Mouse (Mus musculus) midbrain, embryonic 15.5 days (tissue): ENCODE measurements around the gene Slc27a2. TPM values are rescaled to one million over a fixed set of nuclear protein-coding genes. Genes with fewer than 3 reads are reported as not detected.

ENCODE experiments used
- ATAC-seq: fragments of 200-750 bp; cut with Nextera tagmentation; replicated peaks from 2 replicates; pipeline ENCODE4 v1.8.0; 2017; ENCODE audit warnings: moderate TSS enrichment
- H3K27ac ChIP-seq: fragments of 300-500 bp; sonication (generic); 2 replicates; pipeline ENCODE4 v1.5.1; 2015; ENCODE audit warnings: mild to moderate bottlenecking, inconsistent platforms
- H3K27me3 ChIP-seq: fragments of 300-500 bp; sonication (generic); replicated peaks from 2 replicates; pipeline ENCODE4 v1.6.1; 2015; ENCODE audit warnings: inconsistent platforms
- H3K36me3 ChIP-seq: fragments of 300-500 bp; sonication (generic); replicated peaks from 2 replicates; pipeline ENCODE4 v1.6.1; 2015; ENCODE audit warnings: inconsistent platforms
- H3K4me1 ChIP-seq: fragments of 300-500 bp; sonication (generic); 2 replicates; pipeline ENCODE4 v1.6.1; 2015; ENCODE audit warnings: inconsistent platforms
- H3K4me2 ChIP-seq: fragments of 300-500 bp; sonication (generic); 2 replicates; pipeline ENCODE4 v1.6.1; 2015; ENCODE audit warnings: inconsistent platforms, mild to moderate bottlenecking, moderate library complexity
- H3K4me3 ChIP-seq: fragments of 300-500 bp; sonication (generic); 2 replicates; pipeline ENCODE4 v1.5.1; 2015; ENCODE audit warnings: mild to moderate bottlenecking, inconsistent platforms
- H3K9ac ChIP-seq: fragments of 300-500 bp; sonication (generic); 2 replicates; pipeline ENCODE4 v1.6.1; 2015; ENCODE audit warnings: mild to moderate bottlenecking, inconsistent platforms
- H3K9me3 ChIP-seq: fragments of 300-500 bp; sonication (generic); 2 replicates; pipeline ENCODE4 v1.6.1; 2016; ENCODE audit warnings: inconsistent platforms
- whole genome bisulfite sequencing: fragments of 180-500 bp; shearing (Covaris S2); methylation state at CpG from one replicate; pipeline ENCODE4 v1.1.7; 2015; ENCODE audit warnings: mixed read lengths; 5-methylcytosine and 5-hydroxymethylcytosine counted together
- polyA plus RNA-seq: library from polyadenylated mRNA; unstranded; fragments of >200 nt; fragmentation: Nextera tagmentation; extraction: Ambion mirVana; gene quantifications from 2 replicates; pipeline ENCODE4 v1.2.1, GENCODE M21; 2015

Slc27a2 gene
- polyA plus RNA-seq, 1 experiment from 2014 or later: 13.0 TPM

DNA sequence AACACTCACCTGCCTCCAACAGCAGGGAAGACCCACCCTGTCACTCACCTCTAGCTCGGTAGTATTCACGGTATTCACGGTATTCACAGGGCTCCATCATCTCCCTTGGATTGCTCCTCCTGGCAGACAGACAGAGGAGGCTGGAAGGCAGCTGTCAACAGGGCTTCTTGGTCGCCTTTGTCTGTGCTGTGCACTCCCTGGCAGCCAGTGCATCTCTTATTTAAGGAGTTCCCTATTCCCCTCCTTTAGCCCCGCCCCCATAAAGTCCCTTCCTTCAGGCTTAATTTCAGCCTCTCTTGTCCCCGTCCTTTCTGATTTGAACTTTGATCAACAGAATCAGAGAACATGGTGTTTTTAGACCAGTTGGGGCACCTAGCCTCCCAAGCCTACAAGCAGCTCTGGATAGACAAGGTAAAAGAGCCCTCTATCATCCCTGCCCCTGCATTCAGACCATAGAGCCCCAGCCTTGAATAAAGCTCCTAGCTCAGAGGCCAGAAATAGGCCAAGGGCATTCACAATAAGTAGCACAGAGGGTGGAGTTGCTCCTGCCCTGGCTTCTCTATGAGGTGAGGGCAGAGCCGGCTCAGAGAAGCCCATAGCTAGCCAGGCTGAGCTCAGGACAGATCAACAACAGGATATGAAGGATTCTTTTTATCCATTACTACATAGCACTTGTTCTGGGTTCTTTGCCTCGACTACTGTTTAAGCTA is 66.4 kb downstream of the Slc27a2 start:
- Histone ChIP-seq H3K4me1 (no peaks in the 10 kb centered on the region), H3K4me3 (no peak overlapping the region), H3K27me3 (no peaks in the 10 kb centered on the region), H3K36me3 (no peaks in the 10 kb centered on the region), H3K9ac (no peak overlapping the region), H3K4me2 (no peak overlapping the region), H3K27ac (no peak overlapping the region), H3K9me3 (no peaks in the 10 kb centered on the region)
- ATAC-seq: no peak
- 22% methylated on average over 8 of the region's 8 CpGs for WGBS

DNA sequence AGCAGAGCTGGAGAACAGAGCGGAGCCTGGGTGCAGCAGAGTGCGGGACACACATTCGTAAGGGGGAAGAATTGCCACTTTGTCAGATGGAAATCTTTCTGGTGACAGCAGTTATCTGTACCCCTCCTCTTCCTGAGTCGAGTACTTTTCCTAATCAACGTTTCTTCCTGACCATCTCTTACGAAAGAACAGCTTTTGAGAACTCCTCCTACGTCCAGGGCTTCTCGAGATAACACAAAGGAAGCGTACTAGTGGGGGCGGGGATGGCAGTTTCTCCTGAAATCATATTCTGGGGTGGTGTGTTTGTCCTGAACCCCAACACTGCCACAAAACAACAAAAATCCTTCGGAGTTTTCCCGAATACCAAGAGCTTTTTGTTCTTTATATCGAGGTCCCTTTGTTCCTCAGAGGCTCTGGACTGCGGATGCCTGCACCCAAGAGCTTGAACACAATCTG is 67.1 kb downstream of the Slc27a2 start, which contains the start of gene Hdc:
Gene Hdc (minus strand): TSS at position 51 of the 456 bp plus-strand sequence.
- H3K4me1 ChIP-seq: no peaks in the 10 kb centered on the region
- H3K27ac ChIP-seq: no peak within 1 kb of the TSS
- no peaks in the 10 kb centered on the region for H3K27me3 ChIP-seq
- no peak within 1 kb of the TSS for H3K4me3 ChIP-seq
- 77% methylated on average over 14 of the region's 14 CpGs for WGBS
- no peak within 1 kb of the TSS for H3K4me2 ChIP-seq
- ATAC-seq: no peak
- H3K9ac ChIP-seq: no peak within 1 kb of the TSS
- no peaks in the 10 kb centered on the region for H3K9me3 ChIP-seq
- no peaks in the 10 kb centered on the region for H3K36me3 ChIP-seq

DNA sequence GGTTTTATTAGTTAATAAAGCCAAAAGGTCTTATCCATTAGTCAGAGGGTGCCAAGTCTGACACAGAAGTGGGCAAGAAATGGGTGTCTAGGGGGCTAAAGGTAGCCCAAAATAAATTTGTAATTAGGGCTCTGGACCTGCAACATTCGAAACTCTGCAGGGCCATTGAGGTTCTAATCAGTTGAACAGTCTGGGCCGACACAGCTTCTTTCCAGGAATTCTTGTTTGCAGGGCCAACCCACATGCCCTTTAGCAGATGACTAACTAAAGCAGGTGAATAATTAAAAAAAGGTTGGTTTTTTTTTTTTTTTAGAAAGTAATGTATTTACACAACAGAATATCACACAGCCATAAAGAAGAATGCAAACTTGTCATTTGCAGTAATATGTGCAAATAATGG is 70.2 kb downstream of the Slc27a2 start:
- Histone ChIP-seq H3K4me1 (no peaks in the 10 kb centered on the region), H3K27me3 (no peaks in the 10 kb centered on the region), H3K27ac (no peak overlapping the region), H3K9ac (no peak overlapping the region), H3K36me3 (no peaks in the 10 kb centered on the region), H3K4me3 (no peak overlapping the region), H3K4me2 (no peak overlapping the region), H3K9me3 (no peaks in the 10 kb centered on the region)
- no peak for ATAC-seq
- WGBS: 84% methylated on average over 2 of the region's 2 CpGs

DNA sequence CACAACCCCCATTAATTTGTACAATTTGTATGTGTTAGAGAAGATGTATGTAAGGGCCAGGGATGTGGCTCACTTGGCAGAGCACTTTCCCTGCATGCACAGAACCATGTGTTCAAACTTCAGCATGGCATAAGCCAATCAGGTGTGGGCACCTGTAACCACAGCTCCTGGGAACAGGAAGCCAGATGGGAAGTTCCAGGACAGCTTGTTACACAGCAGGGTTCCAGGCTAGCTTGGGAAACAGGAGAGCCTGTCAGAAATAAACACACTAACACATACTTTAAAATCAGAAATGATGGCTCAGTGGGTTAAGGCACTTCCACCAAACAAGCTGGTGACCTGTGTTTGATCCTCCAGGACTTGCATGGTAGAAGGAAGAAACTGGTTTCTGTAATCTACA is 70.9 kb downstream of the Slc27a2 start:
- ATAC-seq: no peak
- Histone ChIP-seq H3K9me3 (no peaks in the 10 kb centered on the region), H3K27ac (no peak overlapping the region), H3K4me2 (no peak overlapping the region), H3K4me3 (no peak overlapping the region), H3K27me3 (no peaks in the 10 kb centered on the region), H3K9ac (no peak overlapping the region), H3K36me3 (no peaks in the 10 kb centered on the region), H3K4me1 (no peaks in the 10 kb centered on the region)

DNA sequence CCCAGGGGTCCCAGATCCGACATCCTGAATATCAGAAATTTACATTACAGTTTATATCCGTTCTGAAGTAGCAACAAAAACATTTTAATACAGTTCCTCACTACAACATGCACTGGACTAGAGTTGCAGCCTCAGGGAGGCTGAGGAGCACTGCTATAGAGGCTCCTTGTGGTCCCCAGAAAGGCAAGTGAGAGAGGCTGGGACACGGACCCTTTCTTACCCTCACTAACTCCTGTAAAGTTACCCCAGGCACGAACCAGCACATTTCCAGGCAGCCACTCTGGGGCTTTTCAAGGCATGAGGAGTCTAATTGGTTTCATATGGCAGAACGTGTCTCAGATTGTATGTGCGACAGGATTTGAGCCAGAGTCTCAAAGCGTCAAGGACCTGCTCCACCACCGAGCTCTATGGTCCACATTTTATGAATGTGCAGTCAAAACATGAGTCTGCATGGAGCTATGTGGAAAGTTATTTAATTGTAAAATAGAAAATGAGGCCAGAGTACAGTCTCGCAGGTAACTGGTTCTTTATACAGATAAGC is 76.3 kb downstream of the Slc27a2 start:
- Histone ChIP-seq H3K9ac (no peak overlapping the region), H3K4me3 (no peak overlapping the region), H3K4me1 (no peaks in the 10 kb centered on the region), H3K4me2 (no peak overlapping the region), H3K9me3 (no peaks in the 10 kb centered on the region), H3K27ac (no peak overlapping the region), H3K36me3 (no peaks in the 10 kb centered on the region), H3K27me3 (no peaks in the 10 kb centered on the region)
- ATAC-seq: no peak
- WGBS: 90% methylated on average over 9 of the region's 9 CpGs

DNA sequence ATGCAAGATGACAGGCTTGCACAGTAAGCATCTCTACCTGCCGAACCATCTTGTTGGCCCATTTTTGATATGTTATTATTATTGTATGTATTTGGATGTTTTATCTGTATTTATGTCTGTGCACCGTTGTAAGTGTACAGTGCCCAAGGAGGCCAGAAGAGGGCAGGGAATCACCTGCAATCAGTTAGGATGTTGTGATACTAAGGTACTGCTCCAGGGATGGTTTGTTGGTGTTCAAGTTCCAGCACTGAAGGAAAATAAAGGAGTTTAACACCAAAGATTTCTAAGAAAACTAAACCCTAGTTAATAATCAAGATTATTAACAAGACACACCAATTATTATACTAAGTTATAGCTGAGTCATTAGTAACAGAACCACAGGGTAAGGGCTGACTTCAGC is 81.0 kb downstream of the Slc27a2 start:
- no peak overlapping the region for H3K9ac ChIP-seq
- 0 out of 2 replicates have a peak, but pooled peaks cover 5% of the 10 kb centered on the region for H3K36me3 ChIP-seq
- 90% methylated on average over 2 of the region's 2 CpGs for WGBS
- H3K4me1 ChIP-seq: no peaks in the 10 kb centered on the region
- no peak overlapping the region for H3K27ac ChIP-seq
- no peak overlapping the region for H3K4me2 ChIP-seq
- H3K9me3 ChIP-seq: no peaks in the 10 kb centered on the region
- no peaks in the 10 kb centered on the region for H3K27me3 ChIP-seq
- H3K4me3 ChIP-seq: no peak overlapping the region
- ATAC-seq: no peak

DNA sequence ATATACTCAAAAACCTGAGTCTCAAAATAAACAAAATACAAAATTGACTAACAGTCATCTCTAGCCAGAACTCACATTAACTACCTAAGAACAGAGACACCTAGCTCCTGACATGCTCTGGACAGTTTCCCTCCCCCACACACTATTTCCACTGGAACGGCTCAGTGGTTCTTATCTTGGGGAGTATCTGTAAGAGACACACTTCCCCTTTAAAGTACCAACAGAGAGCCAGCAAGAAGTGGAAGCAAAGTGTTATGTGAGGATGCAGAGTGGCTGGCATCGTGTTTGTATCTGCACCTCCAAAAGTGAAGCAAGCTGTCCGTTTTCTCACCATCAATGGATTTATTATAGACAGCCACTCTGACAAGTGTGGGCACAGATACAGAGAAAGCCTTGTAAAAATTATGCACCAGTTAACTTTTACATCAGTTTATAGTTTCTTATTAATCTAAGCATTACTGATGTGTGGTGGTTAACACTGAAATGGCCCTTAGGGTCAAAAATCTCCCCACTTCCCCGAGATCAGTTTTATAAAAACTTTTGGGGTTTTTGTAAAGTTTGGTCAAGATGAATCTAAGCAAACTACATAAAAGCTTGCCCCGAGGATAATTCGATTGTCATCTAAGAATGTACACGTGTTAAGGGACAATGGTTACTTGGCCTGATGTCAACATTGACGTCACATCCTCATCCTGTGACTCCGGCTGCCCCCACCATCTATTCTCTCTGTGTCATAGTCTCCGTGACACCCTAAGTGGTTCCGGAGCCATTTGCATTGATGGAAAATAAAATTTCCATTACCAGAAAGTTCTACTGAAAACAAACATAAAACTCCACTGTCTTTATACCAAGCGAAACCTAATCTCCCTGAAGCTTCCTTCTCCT is 84.0 kb downstream of the Slc27a2 start:
- Histone ChIP-seq H3K27me3 (no peaks in the 10 kb centered on the region), H3K36me3 (peaks cover 12% of the 10 kb centered on the region), H3K9ac (no peak overlapping the region), H3K4me3 (no peak overlapping the region), H3K4me1 (no peaks in the 10 kb centered on the region), H3K4me2 (no peak overlapping the region), H3K27ac (no peak overlapping the region), H3K9me3 (no peaks in the 10 kb centered on the region)
- WGBS: 86% methylated on average over 12 of the region's 12 CpGs
- ATAC-seq: no peak

Other genes starting within 250 kb of the Slc27a2 start
- 0.10 and 0.25 TPM in 2 replicates for gene Atp8b4, start 51.7 kb upstream of the Slc27a2 start, polyA plus RNA-seq
- 1.5 and 1.8 TPM in 2 replicates for gene Hdc, start 66.9 kb downstream of the Slc27a2 start, polyA plus RNA-seq
- 41.3 and 44.1 TPM in 2 replicates for gene Gabpb1, start 123.9 kb downstream of the Slc27a2 start, polyA plus RNA-seq
- gene Usp8, start 154.9 kb downstream of the Slc27a2 start, polyA plus RNA-seq: 28.1 and 28.4 TPM in 2 replicates
- 2.1 and 2.3 TPM in 2 replicates for gene Usp50, start 231.1 kb downstream of the Slc27a2 start, polyA plus RNA-seq